Mouse (Mus musculus) lung, postnatal 0 days (tissue): ENCODE measurements at regions not wholly inside any gene's neighbourhood (a gene's known extent, or its start where the extent isn't known, plus 50 kb on each side); places are given as distances from the start of the nearest gene placed in this dataset.

ENCODE experiments used
- CTCF ChIP-seq: IDR thresholded peaks from 2 replicates; pipeline ENCODE4 v1.5.1; 2016; ENCODE audit warnings: antibody characterized with exemption, mild to moderate bottlenecking
- EP300 ChIP-seq: IDR thresholded peaks from 2 replicates; pipeline ENCODE4 v1.6.1; 2016; ENCODE audit warnings: antibody characterized with exemption, mild to moderate bottlenecking, control low read depth

GRCm38 (mm10) chr11:20968341-20968740 is 122.8 kb upstream of the Peli1 start:
- TF ChIP-seq CTCF: no peak
- TF ChIP-seq EP300: no peak
